Mouse (Mus musculus) neural tube, embryonic 10.5 days (tissue): ENCODE data around the gene Iqgap1.

Experiments
- DNase-seq: peaks from one replicate; pipeline ENCODE4 v3.0.0-alpha.2; 2017; ENCODE audit warnings: low spot score; ENCODE audit errors: extremely low spot score

Iqgap1 gene

GRCm38 (mm10) chr7:80670889-80671288 lies 154.9 kb downstream of the Iqgap1 start:
- DNase-seq = no peak

- DNase-seq = no peak
Observed at GRCm38 (mm10) chr7:80667190-80667589, 158.6 kb downstream of the Iqgap1 start.

- no peak for DNase-seq
Observed at GRCm38 (mm10) chr7:80666198-80666915, 159.4 kb downstream of the Iqgap1 start.
